Mouse (Mus musculus) small intestine, adult 2 months (tissue): ENCODE measurements around the gene Creb5.

ENCODE experiments used
- CTCF ChIP-seq: fragments of 200-500 bp; IDR thresholded peaks from 2 replicates; pipeline ENCODE4 v1.5.1; 2012; ENCODE audit warnings: low read depth, mild to moderate bottlenecking, control low read depth, inconsistent platforms, low read length, moderate library complexity, mixed read lengths; ENCODE audit not compliant: insufficient replicate concordance, insufficient read length; ENCODE audit errors: extremely low read depth
- POLR2A ChIP-seq: fragments of 200-500 bp; IDR thresholded peaks from 2 replicates; pipeline ENCODE4 v1.6.1; 2012; ENCODE audit warnings: low read depth, mild to moderate bottlenecking, control low read depth, inconsistent platforms, low read length, moderate library complexity

DNA sequence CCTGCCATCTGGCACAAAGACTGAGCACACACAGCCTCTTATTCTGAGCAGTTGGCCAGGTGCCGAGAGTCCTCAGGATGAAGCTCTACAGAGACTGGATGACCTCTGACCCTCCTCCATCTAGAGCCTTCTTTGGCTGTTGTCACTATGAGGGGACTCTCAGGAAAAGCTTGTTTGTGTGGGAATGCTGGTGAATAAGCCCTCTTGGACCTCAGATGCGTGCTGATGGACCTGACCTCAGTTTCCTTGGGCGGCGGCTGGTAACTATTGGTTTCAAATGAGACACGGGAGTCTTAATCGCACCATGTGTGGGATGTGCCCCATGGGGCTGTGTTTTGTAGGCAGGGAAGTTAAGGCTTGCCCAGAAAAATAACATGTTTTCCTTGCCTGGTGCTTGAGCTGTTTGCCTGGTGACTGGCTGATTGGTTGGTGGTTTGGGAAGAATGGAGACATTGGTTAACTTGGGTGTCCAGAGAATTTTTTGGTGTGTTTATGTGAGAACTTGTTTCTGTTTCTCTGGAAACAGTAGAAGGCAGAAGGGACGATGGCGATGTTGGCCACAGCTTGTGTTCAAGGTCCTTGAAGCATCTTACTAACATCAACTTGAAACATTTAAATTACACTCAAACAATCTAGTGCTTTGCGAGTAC lies 65.4 kb downstream of the Creb5 start:
- no peak for TF ChIP-seq POLR2A
- TF ChIP-seq CTCF = no peak
